Mouse (Mus musculus): ENCODE measurements around the gene Psmd11. TPM values are rescaled to one million over a fixed set of nuclear protein-coding genes. Genes with fewer than 3 reads are reported as not detected.
"Not testable (repeated sequence)": the region's sequence is repeated elsewhere in the genome, so short reads cannot be mapped to it uniquely, and the experiment has no call there.

The Psmd11 gene
- polyA plus RNA-seq (2016; fragmentation: Nextera tagmentation; extraction: Ambion mirVana) = 213 and 214 TPM in 2 replicates

DNA sequence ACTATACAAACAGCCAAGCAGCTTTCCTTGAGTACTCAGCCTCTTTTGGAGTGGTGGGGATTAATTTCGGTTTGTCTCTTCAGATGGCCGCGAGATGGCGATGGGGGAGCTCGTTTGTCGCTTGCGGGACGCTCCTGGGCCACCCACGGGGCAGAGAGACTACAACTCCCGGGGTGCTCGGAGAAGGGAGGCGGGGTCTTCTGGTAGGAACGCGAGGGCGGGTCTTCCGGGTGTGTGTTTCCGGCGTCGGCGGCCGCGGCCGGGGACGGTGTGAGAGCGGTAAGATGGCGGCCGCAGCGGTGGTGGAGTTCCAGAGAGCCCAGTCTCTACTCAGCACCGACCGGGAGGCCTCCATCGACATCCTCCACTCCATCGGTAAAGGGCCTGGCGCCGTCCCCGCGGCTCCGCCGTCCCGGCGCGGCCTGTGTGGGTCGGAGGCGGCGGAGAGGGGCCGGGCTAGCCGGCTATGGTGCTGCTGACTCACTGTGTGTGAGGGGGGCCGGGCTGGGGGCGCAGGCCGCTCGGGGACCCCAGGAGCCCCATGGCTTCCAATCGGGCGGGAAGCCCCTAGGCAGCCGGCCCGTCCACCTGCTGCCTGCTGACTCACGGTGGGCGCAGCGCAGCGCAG is at the start of gene Psmd11:
Gene Psmd11 (plus strand): TSS at position 235 of the 628 bp plus-strand sequence.
- H3K9me3 ChIP-seq (replicated peaks) = no peaks in the 10 kb centered on the region
- H3K4me1 ChIP-seq (replicated peaks) = peaks cover 4% of the 10 kb centered on the region
- peak within 1 kb of the TSS; percentile 87 for H3K4me2 ChIP-seq
- peak within 1 kb of the TSS; percentile 91 for H3K27ac ChIP-seq (ENCODE audit: poor library complexity, severe bottlenecking)
- peak within 1 kb of the TSS; percentile 96 for H3K4me3 ChIP-seq
- no peaks in the 10 kb centered on the region for H3K27me3 ChIP-seq (replicated peaks)
- peaks cover 18% of the 10 kb centered on the region for H3K36me3 ChIP-seq
- peak within 1 kb of the TSS; percentile 98 for H3K9ac ChIP-seq
- under 1% methylated on average over 58 of the region's 58 CpGs for WGBS
- ATAC-seq (ENCODE audit: insufficient number of reproducible peaks, low FRiP score) = peak; percentile 97

DNA sequence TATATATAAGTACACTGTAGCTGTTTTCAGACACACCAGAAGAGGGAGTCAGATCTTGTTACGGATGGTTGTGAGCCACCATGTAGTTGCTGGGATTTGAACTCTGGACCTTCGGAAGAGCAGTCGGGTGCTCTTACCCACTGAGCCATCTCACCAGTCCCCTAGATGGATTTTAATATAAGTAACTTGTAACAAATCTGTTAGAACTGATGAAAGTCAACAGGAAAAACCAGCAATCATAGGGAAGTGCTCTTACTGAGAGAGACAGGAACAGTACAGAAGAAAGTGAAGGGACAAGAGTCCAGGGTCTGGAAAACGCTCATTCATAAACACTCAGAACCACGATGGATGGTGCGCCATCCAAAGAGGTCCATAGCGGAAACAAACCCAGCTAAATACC is 49.2 kb upstream of the Psmd11 start:
- H3K4me2 ChIP-seq; H3K27me3 ChIP-seq (replicated peaks); H3K9ac ChIP-seq; H3K27ac ChIP-seq (ENCODE audit: poor library complexity, severe bottlenecking); H3K4me3 ChIP-seq; H3K4me1 ChIP-seq (replicated peaks); H3K9me3 ChIP-seq (replicated peaks); ATAC-seq (ENCODE audit: insufficient number of reproducible peaks, low FRiP score): not testable (repeated sequence)
- WGBS = 94% methylated on average over 7 of the region's 7 CpGs
- peaks cover 13% of the 10 kb centered on the region; the same call in 1 of the 2 replicates for H3K36me3 ChIP-seq

- Histone ChIP-seq H3K27me3 (replicated peaks) (no peaks in the 10 kb centered on the region), H3K4me1 (replicated peaks) (peaks cover 19% of the 10 kb centered on the region), H3K4me3 (peak overlapping the region; percentile 97), H3K36me3 (peaks cover 15% of the 10 kb centered on the region), H3K4me2 (peak overlapping the region; percentile 70), H3K9me3 (replicated peaks) (no peaks in the 10 kb centered on the region), H3K27ac (ENCODE audit: poor library complexity, severe bottlenecking) (peak overlapping the region; percentile 90), H3K9ac (peak overlapping the region; percentile 98)
- 6% methylated on average over 12 of the region's 12 CpGs for WGBS
- no peak for ATAC-seq (ENCODE audit: insufficient number of reproducible peaks, low FRiP score)
Measured at GRCm38 (mm10) chr11:80382626-80383018, 45.8 kb upstream of the Psmd11 start.

DNA sequence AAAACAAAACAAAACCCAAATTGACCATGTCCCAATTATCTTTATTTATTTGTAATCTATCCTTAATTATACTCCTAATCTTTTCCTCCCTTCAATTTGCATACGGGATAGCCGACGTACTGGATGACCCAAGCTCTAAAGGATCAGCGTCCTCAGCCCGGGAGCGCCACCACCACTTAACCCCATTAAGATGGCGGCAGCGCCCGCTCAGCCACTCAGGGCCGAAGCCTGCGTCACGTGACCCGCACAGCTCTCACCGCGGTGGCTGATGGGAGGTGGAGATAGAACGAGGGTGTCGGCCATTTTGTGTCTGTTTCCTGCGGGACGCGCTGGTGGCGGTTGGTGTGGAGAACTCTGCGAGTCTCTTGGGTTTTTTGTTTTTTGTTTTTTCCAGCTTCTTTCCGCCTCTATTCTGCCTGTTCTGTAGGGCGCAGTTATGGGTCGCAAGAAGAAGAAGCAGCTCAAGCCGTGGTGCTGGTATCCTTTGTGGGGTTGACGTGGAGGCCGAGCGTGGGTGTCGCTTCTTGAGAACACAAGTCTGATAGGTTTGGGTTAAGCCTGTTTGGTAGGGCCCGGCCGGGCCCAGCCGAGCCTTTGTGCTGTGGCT is 45.3 kb upstream of the Psmd11 start, which contains the start of gene Zfp207:
Gene Zfp207 (plus strand): TSS at position 261 of the 607 bp plus-strand sequence.
- Histone ChIP-seq H3K4me3 (peak within 1 kb of the TSS; percentile 97), H3K9me3 (replicated peaks) (no peaks in the 10 kb centered on the region), H3K9ac (peak within 1 kb of the TSS; percentile 98), H3K27me3 (replicated peaks) (no peaks in the 10 kb centered on the region), H3K36me3 (peaks cover 20% of the 10 kb centered on the region), H3K4me1 (replicated peaks) (peaks cover 19% of the 10 kb centered on the region), H3K27ac (ENCODE audit: poor library complexity, severe bottlenecking) (peak within 1 kb of the TSS; percentile 90), H3K4me2 (peak within 1 kb of the TSS; percentile 85)
- WGBS = under 1% methylated on average over 33 of the region's 33 CpGs
- peak; percentile 95 for ATAC-seq (ENCODE audit: insufficient number of reproducible peaks, low FRiP score)

DNA sequence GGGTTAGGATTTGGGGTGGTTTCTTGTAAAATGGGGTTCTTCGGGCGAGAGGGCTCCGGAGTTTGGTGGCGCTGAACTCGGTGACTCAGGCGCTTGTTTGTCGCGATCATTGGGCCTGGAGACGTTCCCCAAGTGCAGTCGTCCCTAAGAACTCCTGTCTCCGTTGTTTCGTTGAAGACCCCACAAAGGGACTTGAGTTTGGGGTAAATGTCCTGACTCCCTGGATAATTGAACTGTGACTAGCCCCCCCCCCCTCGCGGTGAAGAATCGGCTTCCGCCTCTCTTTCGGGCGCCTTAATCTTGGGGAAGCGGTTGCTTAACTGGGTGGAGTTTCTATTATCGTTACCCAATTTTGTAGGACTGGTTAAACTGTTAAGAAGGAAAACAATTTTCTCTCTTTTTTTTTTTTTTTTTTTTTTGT is 44.8 kb upstream of the Psmd11 start:
- Histone ChIP-seq H3K4me1 (replicated peaks) (peaks cover 19% of the 10 kb centered on the region), H3K9me3 (replicated peaks) (no peaks in the 10 kb centered on the region), H3K27ac (ENCODE audit: poor library complexity, severe bottlenecking) (peak overlapping the region; percentile 90), H3K36me3 (peaks cover 25% of the 10 kb centered on the region), H3K4me2 (0 out of 2 replicates have a peak overlapping the region, but pooled peaks have one; percentile 19), H3K27me3 (replicated peaks) (no peaks in the 10 kb centered on the region), H3K9ac (peak overlapping the region; percentile 98), H3K4me3 (peak overlapping the region; percentile 97)
- ATAC-seq (ENCODE audit: insufficient number of reproducible peaks, low FRiP score) = peak; percentile 41
- 0% methylated on average over 20 of the region's 20 CpGs for WGBS

DNA sequence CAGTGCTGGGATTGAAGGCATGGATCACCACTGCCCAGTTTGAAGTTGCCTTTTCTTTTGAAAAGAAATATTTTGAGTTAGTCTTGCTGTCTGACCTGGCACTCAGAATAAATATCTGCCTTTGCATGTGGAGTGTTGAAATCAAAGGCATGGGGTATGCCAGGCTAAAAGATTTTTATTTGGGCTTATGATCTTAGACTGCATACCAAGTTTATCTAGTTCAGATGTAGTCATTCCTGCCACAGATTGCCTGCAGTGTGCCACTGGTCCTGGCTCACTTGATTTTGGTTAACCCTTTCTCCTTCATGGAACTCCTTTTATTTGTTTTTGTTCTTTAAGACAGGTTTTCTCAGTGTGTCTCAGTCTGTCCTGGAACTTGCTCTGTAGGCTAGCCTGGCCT is 44.0 kb upstream of the Psmd11 start:
- H3K27me3 ChIP-seq (replicated peaks) = no peaks in the 10 kb centered on the region
- ATAC-seq (ENCODE audit: insufficient number of reproducible peaks, low FRiP score) = no peak
- peak overlapping the region; percentile 69 for H3K4me3 ChIP-seq
- peak overlapping the region; percentile 77 for H3K9ac ChIP-seq
- H3K9me3 ChIP-seq (replicated peaks) = no peaks in the 10 kb centered on the region
- H3K27ac ChIP-seq (ENCODE audit: poor library complexity, severe bottlenecking) = no peak overlapping the region; the same call in 1 of the 2 replicates
- H3K4me1 ChIP-seq (replicated peaks) = peaks cover 19% of the 10 kb centered on the region
- peak overlapping the region; percentile 85 for H3K4me2 ChIP-seq
- peaks cover 31% of the 10 kb centered on the region for H3K36me3 ChIP-seq

DNA sequence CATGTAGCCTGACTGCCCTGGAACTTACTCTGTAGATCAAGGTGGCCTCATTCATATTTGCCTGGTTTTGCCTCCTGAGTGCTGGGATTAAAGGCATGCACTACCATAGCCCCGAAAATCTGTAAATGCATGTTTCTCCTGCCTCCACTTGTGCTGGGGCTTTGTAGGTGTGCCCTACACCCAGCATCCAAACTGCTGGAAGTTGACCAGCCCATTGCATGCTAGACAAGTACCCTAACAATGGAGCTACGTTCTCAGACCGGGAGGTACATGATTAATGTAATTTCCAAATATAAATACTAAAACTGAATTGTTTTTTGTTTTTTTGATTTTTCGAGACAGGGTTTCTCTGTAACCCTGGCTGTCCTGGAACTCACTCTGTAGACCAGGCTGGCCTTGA is 43.4 kb upstream of the Psmd11 start:
- H3K9ac ChIP-seq = peak overlapping the region; percentile 77
- peak overlapping the region; percentile 69 for H3K4me3 ChIP-seq
- no peaks in the 10 kb centered on the region for H3K9me3 ChIP-seq (replicated peaks)
- no peak overlapping the region for H3K27ac ChIP-seq (ENCODE audit: poor library complexity, severe bottlenecking)
- ATAC-seq (ENCODE audit: insufficient number of reproducible peaks, low FRiP score) = no peak
- H3K4me2 ChIP-seq = peak overlapping the region; percentile 85
- no peaks in the 10 kb centered on the region for H3K27me3 ChIP-seq (replicated peaks)
- WGBS = 47% methylated on average over 4 of the region's 4 CpGs
- H3K4me1 ChIP-seq (replicated peaks) = peaks cover 19% of the 10 kb centered on the region
- H3K36me3 ChIP-seq = peaks cover 34% of the 10 kb centered on the region

DNA sequence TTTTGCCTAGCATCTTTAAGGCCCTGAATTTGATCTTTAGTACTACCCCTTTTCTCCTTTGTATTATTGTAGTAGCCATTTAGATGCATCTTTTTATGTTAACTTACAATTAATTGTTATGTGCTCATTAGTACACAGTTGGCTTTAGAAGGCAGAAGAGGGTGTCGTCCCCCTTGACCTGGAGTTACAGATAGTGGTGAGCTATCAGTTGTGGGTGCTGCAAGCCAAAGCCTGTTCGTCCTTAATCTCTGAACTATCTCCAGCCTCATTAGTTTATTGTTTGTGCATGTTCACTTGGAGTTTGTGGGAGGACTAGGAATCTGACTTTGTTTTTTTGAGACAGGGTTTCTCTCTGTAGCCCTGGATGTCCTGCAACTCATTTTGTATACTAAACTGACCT is 41.6 kb upstream of the Psmd11 start:
- Histone ChIP-seq H3K9me3 (replicated peaks) (no peaks in the 10 kb centered on the region), H3K36me3 (peaks cover 44% of the 10 kb centered on the region), H3K9ac (no peak overlapping the region), H3K4me1 (replicated peaks) (peaks cover 19% of the 10 kb centered on the region), H3K4me2 (peak overlapping the region; percentile 48), H3K4me3 (peak overlapping the region; percentile 10; the same call in 1 of the 2 replicates), H3K27me3 (replicated peaks) (no peaks in the 10 kb centered on the region), H3K27ac (ENCODE audit: poor library complexity, severe bottlenecking) (no peak overlapping the region)
- ATAC-seq (ENCODE audit: insufficient number of reproducible peaks, low FRiP score) = no peak
- WGBS = 44% methylated on average over 2 of the region's 2 CpGs

- ATAC-seq (ENCODE audit: insufficient number of reproducible peaks, low FRiP score) = no peak
- no peak overlapping the region for H3K4me3 ChIP-seq
- no peaks in the 10 kb centered on the region for H3K27me3 ChIP-seq (replicated peaks)
- H3K9ac ChIP-seq = no peak overlapping the region
- WGBS = 84% methylated on average over 1 of the region's 1 CpGs
- peaks cover 62% of the 10 kb centered on the region for H3K36me3 ChIP-seq
- peaks cover 12% of the 10 kb centered on the region for H3K4me1 ChIP-seq (replicated peaks)
- H3K9me3 ChIP-seq (replicated peaks) = no peaks in the 10 kb centered on the region
- H3K27ac ChIP-seq (ENCODE audit: poor library complexity, severe bottlenecking) = no peak overlapping the region
- no peak overlapping the region for H3K4me2 ChIP-seq
Measured at GRCm38 (mm10) chr11:80389885-80390284, 38.5 kb upstream of the Psmd11 start.

- Histone ChIP-seq H3K4me2 (no peak overlapping the region), H3K9me3 (replicated peaks) (no peaks in the 10 kb centered on the region), H3K4me3 (no peak overlapping the region), H3K27ac (ENCODE audit: poor library complexity, severe bottlenecking) (no peak overlapping the region), H3K4me1 (replicated peaks) (peaks cover 2% of the 10 kb centered on the region; the same call in 1 of the 2 replicates), H3K9ac (no peak overlapping the region), H3K27me3 (replicated peaks) (no peaks in the 10 kb centered on the region), H3K36me3 (peaks cover 68% of the 10 kb centered on the region)
- ATAC-seq (ENCODE audit: insufficient number of reproducible peaks, low FRiP score) = no peak
- WGBS = 92% methylated on average over 2 of the region's 2 CpGs
Measured at GRCm38 (mm10) chr11:80391407-80392120, 36.9 kb upstream of the Psmd11 start.

DNA sequence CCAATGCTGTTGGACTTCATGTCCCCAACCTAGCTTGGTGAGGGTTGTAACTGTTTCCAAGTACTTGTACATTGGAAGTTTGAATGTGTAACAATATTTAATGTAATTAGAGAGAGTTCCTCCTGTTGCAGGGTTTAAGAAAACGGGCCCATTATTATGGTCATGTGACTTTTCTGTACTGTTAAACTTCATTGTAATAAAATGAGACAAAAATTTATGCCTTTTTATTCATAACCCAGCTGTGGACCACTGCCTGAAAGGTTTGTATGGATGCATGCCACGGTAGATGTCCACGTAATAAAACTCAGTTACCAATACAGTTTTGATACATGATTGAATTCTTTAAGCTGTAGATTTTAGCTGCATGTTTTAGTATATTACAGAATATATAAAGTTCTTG is 32.5 kb upstream of the Psmd11 start:
- Histone ChIP-seq H3K4me2 (no peak overlapping the region), H3K36me3 (peaks cover 57% of the 10 kb centered on the region), H3K9ac (no peak overlapping the region), H3K4me3 (no peak overlapping the region), H3K27ac (ENCODE audit: poor library complexity, severe bottlenecking) (no peak overlapping the region), H3K4me1 (replicated peaks) (no peaks in the 10 kb centered on the region), H3K9me3 (replicated peaks) (no peaks in the 10 kb centered on the region), H3K27me3 (replicated peaks) (no peaks in the 10 kb centered on the region)
- no peak for ATAC-seq (ENCODE audit: insufficient number of reproducible peaks, low FRiP score)
- WGBS = 90% methylated on average over 3 of the region's 3 CpGs

Data from heart, embryonic 12.5 days (tissue).